Mouse (Mus musculus): Measurements from ENCODE around the gene Igsf10.
"Not testable (repeated sequence)": the region's sequence is repeated elsewhere in the genome, so short reads cannot be mapped to it uniquely, and the experiment has no call there.

Igsf10 gene

GRCm38 (mm10) chr3:59344065-59344905, at the start of gene Igsf10:
TSS of gene Igsf10 (minus strand) at chr3:59344394.
- DNase-seq (ENCODE audit: low spot score): no peak

DNA sequence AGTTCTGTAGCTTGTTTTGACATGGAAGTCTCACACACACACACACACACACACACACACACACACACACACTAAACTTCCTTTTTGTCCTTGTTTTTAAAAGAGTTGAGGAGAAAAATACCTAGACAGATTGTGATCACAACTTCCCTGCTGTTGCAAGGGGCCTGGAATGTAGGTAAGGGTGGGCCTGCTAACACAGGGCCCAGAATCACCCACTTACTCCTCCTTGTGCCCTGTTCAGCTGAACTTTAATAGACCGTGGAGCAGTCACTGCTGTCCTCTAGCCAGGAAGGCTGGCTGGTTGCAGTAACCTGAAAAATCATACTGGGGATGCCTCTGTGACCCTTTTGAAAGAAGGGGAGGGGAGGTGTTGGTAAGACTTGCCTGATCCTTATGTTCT, 41.4 kb upstream of the Igsf10 start:
- no peak for DNase-seq (ENCODE audit: low spot score)

GRCm38 (mm10) chr3:59385000-59385399, 40.8 kb upstream of the Igsf10 start:
- no peak for DNase-seq (ENCODE audit: low spot score)

GRCm38 (mm10) chr3:59384321-59384720, 40.1 kb upstream of the Igsf10 start:
- no peak for DNase-seq (ENCODE audit: low spot score)

- not testable (repeated sequence) for DNase-seq (ENCODE audit: low spot score)
These were observed 34.6 kb upstream of the Igsf10 start for GRCm38 (mm10) chr3:59378791-59379190.

DNA sequence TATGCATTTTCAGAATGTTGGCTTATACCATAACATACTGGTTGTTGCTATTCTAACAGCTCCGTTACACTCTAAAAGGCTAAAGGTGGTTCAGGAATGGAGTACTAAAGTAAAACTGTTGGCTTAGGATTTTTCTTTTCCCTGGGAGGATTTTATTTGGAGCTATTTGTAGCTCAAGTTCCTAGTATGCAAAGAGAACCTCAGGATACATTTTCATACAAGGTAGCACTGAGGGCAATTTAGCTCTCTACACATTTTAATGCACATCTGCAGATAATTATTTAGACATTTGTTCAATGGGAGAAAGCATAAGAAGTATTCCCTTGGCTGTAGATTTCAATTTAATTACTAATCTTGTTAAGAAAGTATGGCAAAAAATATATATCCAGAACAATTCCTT, 17.7 kb upstream of the Igsf10 start:
- DNase-seq (ENCODE audit: low spot score): no peak

DNA sequence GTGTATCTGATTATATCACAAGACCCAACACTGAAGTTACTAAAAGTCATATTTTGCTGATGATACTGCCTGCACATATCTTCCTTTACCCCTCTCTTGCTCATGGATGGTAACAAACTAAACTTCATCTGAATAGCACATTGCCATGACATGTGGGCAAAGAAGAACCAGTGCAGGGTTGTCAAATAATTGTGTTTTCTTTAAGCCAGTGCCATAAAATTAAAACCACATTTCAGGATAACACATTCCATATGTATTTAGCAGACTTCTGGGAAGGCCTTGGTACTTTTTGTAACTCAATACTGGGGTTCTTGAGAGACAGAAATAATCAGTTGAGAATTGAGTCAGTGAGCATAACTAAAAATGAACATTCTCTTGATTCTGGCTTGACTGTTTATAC, 15.9 kb upstream of the Igsf10 start:
- DNase-seq (ENCODE audit: low spot score): no peak

DNA sequence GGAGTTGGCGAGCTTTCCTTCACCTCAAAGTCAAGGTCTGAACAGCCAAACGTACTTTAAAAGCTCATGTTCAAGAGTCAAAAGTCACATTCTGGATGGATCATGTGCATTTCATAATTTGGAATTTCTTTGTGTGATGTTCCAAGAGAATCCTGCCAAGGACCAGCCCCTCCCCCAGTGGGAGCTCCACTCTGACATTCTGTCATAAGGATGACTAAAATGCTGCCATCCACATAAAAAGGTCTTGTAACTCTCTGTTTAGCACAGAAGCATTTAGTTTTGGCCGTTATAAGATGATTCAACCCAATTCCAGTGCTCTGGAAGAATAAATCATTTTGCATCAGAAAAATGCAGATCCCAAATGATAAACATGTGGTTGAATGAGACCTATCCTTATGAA, 10.0 kb upstream of the Igsf10 start:
- DNase-seq (ENCODE audit: low spot score): no peak

- no peak for DNase-seq (ENCODE audit: low spot score)
These were observed 7.6 kb upstream of the Igsf10 start for GRCm38 (mm10) chr3:59351768-59352167.

DNA sequence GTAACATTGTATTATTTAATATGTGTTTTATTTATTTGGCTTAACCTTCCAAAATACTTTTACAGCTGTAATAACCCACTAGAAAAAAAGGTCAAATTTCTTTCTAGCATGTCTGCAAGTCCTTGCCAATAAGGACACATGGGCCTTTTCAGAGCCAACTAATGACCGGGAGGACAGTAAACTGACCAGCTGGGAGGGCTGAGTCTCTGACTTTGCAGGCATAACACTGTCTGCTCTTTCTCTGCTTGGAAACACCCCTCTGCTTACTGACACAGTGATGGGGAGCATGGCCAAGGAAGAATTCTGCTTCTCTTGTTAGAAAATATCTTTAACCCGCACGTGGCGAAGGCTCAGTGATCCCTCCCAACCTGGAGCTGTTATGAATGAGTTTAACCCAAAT, 1.2 kb downstream of the Igsf10 start:
- no peak for DNase-seq (ENCODE audit: low spot score)

GRCm38 (mm10) chr3:59341647-59342427, 2.4 kb downstream of the Igsf10 start:
- DNase-seq (ENCODE audit: low spot score): no peak

DNA sequence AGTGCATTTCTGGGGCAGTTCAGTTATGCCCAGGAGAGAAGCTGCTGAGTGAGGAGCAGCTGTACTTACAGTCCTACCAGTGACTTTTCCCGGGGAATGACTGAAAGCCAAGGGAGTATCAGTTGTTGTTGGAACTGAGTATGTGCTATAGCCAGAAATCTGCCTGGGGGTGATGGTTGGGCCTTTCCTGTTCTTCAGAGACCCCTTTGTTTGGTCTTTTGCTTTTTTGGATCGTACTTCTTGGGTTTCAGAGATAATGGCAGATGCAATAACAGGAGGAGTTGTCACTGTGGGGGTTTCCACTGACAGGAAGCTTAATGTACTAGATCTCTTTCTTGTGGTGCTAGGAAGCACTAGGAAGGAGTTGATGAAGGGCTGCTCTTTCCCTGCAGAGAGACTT, 15.7 kb downstream of the Igsf10 start:
- DNase-seq (ENCODE audit: low spot score): no peak

- no peak for DNase-seq (ENCODE audit: low spot score)
These were observed 22.8 kb downstream of the Igsf10 start for GRCm38 (mm10) chr3:59321278-59321876.

- DNase-seq (ENCODE audit: low spot score): no peak
These were observed 28.1 kb downstream of the Igsf10 start for GRCm38 (mm10) chr3:59316077-59316476.

DNA sequence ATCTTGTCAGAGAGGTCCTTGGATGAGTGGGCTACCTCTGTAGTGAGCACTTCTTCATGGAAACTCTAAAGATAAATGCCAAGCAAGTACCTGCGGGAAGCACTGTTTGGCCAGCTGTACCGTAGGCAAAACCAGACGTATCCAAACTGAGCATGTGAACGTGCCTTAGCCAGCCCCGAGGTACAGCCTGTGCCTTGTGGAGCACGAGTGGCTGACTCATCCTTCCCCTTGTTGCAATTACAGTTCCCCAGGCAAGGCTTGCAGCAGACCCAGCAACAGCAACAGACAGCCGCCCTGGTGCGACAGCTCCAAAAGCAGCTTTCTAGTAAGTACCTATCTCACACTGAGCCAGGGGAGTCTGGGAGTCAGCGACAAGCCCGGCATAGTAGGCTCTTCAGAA, 31.6 kb downstream of the Igsf10 start:
- DNase-seq (ENCODE audit: low spot score): no peak

DNA sequence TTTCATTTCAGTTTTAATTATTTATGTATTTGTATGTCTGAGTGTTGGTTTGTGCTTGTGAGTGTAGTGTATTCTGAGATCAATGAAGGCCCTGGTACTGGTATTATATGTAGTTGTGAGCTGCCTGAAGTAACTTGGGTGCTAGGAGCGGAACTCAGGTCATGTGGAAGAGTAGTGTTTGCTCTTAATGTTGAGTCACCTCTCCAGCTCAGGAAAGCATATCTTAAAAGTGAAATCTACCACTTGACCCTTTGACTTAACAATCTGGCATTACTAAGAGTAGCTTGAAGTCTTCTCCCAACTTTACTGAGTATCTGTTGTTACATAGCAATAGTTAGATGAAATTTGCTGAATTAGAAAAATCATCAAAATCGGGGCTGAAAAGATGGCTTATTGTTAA, 38.7 kb downstream of the Igsf10 start:
- no peak for DNase-seq (ENCODE audit: low spot score)

GRCm38 (mm10) chr3:59304944-59305343, 39.2 kb downstream of the Igsf10 start:
- DNase-seq (ENCODE audit: low spot score): no peak

DNA sequence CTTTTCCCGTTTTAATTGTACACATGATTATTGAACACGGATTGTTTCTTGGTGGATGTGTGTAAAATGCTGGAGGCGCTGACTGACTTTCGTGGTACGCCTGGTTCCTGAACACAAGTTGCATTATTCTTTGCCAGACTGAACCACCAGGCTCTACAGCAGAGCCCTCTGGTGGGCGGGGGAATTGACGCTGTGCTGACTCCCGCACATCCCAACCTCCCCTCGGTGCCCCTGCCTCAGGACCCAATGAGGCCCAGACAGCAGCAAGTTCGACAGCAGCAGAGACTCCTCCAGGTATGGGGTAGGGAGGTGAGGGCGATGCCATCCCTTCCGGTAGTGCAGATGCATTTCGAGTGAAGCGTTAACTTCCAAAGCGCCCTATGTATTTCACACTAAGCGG, 46.5 kb downstream of the Igsf10 start:
- DNase-seq (ENCODE audit: low spot score): no peak

- DNase-seq (ENCODE audit: low spot score): no peak
These were observed 47.5 kb downstream of the Igsf10 start for GRCm38 (mm10) chr3:59296563-59297130.

GRCm38 (mm10) chr3:59295699-59296562, 48.3 kb downstream of the Igsf10 start:
- DNase-seq (ENCODE audit: low spot score): no peak

GRCm38 (mm10) chr3:59293437-59294199, 50.6 kb downstream of the Igsf10 start:
- no peak for DNase-seq (ENCODE audit: low spot score)
